Mouse (Mus musculus) olfactory bulb, adult 2 months (tissue): Measurements from ENCODE around the gene Pdzrn3. TPM values are rescaled to one million over a fixed set of nuclear protein-coding genes. Genes with fewer than 3 reads are reported as not detected.

Source experiments
- H3K27ac ChIP-seq: fragments of 200-500 bp; 2 replicates; pipeline ENCODE4 v1.5.1; 2012; ENCODE audit warnings: low read depth, low read length; ENCODE audit not compliant: insufficient read depth
- H3K4me1 ChIP-seq: fragments of 200-500 bp; 2 replicates; pipeline ENCODE4 v1.6.1; 2012; ENCODE audit warnings: low read length; ENCODE audit not compliant: control insufficient read depth, insufficient read depth
- H3K4me3 ChIP-seq: fragments of 200-500 bp; 2 replicates; pipeline ENCODE4 v1.5.1; 2012; ENCODE audit warnings: mild to moderate bottlenecking, low read depth, low read length, moderate library complexity; ENCODE audit not compliant: insufficient read depth
- CTCF ChIP-seq: fragments of 200-500 bp; IDR thresholded peaks from 2 replicates; pipeline ENCODE4 v1.5.1; 2012; ENCODE audit warnings: low read depth, mild to moderate bottlenecking, low read length, moderate library complexity; ENCODE audit not compliant: insufficient read depth
- POLR2A ChIP-seq: fragments of 200-500 bp; IDR thresholded peaks from 2 replicates; pipeline ENCODE4 v1.6.1; 2012; ENCODE audit warnings: mild to moderate bottlenecking, low read depth, low read length, moderate library complexity; ENCODE audit not compliant: insufficient read depth
- WGBS: fragments of 180-500 bp; shearing (Covaris S2); methylation state at CpG from one replicate; pipeline ENCODE4 v1.1.7; 2018; 5-methylcytosine and 5-hydroxymethylcytosine counted together
- polyA plus RNA-seq: library from polyadenylated mRNA; stranded (reverse); fragments of >200 nt; gene quantifications from 2 replicates; pipeline ENCODE4 v1.2.4, GENCODE M21; 2012; ENCODE audit warnings: low replicate concordance; ENCODE audit not compliant: missing spikeins, insufficient read depth, insufficient read length

Gene Pdzrn3
- polyA plus RNA-seq, 1 experiment: not detected

DNA sequence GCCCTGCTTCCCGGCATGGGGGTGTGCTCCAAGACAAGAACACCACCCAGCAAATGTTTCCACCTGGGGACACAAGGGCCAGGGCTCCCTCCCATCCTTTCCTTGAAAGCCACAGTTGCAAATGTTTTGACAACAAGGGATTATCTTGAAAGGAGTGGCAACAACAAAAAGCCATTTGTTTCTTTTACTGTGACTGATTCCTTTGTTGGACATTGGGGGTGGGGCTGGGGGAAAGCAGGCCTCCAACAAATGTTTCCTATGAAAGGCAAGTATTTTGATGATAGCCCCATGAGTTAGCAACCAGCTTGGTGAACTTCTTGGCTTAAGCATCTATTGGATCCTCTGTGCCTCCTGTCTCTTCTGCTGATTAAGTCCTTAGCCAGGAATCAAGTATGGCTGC lies 109.4 kb downstream of the Pdzrn3 start:
- no peak overlapping the region for H3K4me3 ChIP-seq
- TF ChIP-seq CTCF: no peak
- TF ChIP-seq POLR2A: no peak
- 85% methylated on average over 1 of the region's 1 CpGs for WGBS

DNA sequence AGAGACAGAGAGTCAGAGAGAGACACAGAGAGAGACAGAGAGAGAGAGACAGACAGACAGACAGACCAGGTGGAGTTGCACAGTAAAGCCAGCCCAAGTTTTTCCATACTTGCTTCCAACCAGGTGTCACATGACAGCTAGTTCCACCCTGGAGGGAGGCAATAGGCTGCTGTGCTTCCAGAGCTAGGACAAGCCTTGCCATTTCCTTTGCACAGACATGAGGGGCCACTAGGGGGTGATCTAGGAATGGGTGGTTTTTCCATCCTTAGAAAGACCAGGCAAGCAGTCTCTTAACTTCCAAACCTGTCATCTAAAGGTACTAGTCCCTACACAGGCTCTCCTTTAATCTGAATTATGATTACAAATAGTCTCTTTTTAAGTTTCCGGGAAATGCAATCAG lies 110.9 kb downstream of the Pdzrn3 start:
- Histone ChIP-seq H3K4me3 (no peak overlapping the region), H3K27ac (no peak overlapping the region), H3K4me1 (no peaks in the 10 kb centered on the region)
- TF ChIP-seq CTCF (no peak), POLR2A (no peak)
- 22% methylated on average over 1 of the region's 1 CpGs for WGBS

More for the DNA sequence above, 109.4 kb downstream of the Pdzrn3 start:
- Histone ChIP-seq H3K27ac (no peak overlapping the region), H3K4me1 (no peaks in the 10 kb centered on the region)

DNA sequence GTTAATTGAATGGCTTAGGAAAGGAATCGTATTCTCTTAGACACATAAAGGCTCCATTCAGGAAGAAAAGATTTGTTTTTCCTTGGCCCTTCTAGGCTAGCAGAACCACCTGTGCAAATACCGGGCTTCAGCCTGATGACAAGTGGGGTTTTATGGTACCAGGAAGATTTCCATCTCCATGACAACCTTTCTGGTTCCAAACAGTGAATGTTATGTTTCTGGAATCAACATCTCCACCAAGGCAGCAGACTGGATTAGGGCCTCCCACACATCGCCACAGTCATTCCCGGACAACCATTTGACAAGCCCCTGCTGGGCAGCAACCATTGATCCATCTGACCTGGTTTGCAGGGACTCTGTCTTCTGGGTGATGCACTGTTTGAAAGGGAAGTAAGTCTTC lies 114.2 kb downstream of the Pdzrn3 start:
- no peak overlapping the region for H3K4me3 ChIP-seq
- no peak overlapping the region for H3K27ac ChIP-seq
- WGBS: 36% methylated on average over 4 of the region's 4 CpGs
- TF ChIP-seq CTCF (no peak), POLR2A (no peak)
- H3K4me1 ChIP-seq: no peaks in the 10 kb centered on the region

DNA sequence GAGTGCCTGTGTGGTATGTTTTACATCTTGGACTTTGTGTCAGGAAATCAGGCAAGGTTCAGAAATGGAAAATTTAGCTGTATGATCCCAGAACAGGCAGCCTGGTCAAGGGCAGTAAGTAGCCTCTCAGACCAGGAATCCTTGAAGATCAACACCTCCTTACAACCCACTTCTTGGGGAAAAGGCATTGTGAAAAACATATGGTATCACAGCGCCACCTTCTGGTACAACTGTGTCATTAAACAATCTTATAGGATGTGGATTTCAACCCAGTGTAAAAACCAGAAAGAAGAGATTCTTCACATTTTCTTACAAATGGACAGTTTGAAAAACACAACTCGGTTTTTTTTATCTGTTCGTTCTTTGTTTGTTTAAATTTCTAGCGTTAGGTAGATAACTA lies 116.2 kb downstream of the Pdzrn3 start:
- Histone ChIP-seq H3K4me3 (no peak overlapping the region), H3K4me1 (no peaks in the 10 kb centered on the region), H3K27ac (no peak overlapping the region)
- WGBS: 13% methylated on average over 4 of the region's 4 CpGs
- TF ChIP-seq CTCF (no peak), POLR2A (no peak)

DNA sequence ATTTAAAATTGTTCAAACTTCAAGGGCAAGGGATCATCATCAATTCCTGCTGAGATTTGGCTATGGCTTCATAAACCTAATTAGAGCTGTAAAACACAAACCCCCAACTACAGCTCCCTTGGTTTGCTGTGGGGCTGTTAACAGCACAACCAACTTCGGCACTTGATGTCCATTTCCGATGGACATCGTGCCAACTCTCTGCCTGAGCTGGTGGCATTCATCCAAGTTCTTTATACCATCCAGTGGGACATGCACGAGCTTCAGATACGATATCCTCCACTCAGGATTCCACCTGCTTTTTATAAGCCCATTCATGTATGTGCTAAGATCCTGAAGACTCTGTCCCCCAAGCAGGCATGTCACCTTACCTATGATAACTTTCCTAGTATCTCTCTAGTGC lies 118.3 kb downstream of the Pdzrn3 start:
- TF ChIP-seq POLR2A: no peak
- Histone ChIP-seq H3K4me3 (no peak overlapping the region), H3K4me1 (no peaks in the 10 kb centered on the region), H3K27ac (no peak overlapping the region)
- WGBS: 61% methylated on average over 5 of the region's 5 CpGs

GRCm38 (mm10) chr6:101257418-101257817 lies 120.3 kb downstream of the Pdzrn3 start:
- Histone ChIP-seq H3K4me1 (no peaks in the 10 kb centered on the region), H3K27ac (no peak overlapping the region), H3K4me3 (no peak overlapping the region)
- 90% methylated on average over 6 of the region's 6 CpGs for WGBS
- TF ChIP-seq CTCF: no peak
- TF ChIP-seq POLR2A: no peak

DNA sequence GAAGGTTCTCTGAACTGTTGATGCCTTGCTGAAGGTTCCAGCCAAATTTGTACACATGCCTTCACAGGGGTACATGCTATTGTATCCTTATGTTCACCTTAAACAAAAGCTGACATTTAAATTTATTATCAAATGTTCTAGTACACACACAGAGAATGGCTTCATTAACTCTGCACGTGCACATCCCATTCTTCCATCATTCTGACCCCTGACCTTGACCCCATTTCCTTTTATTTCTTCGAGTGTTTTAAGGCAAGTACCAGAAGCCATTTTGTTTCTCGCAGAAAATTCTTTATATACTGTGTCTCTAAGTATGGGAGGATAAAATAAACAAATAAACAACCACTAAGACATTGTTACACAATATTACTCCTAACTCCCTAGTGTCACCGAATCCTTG lies 123.0 kb downstream of the Pdzrn3 start:
- no peak for TF ChIP-seq CTCF
- no peak for TF ChIP-seq POLR2A
- peaks cover 4% of the 10 kb centered on the region; the same call in 1 of the 2 replicates for H3K4me1 ChIP-seq
- H3K27ac ChIP-seq: no peak overlapping the region
- H3K4me3 ChIP-seq: no peak overlapping the region
- WGBS: 80% methylated on average over 4 of the region's 4 CpGs

GRCm38 (mm10) chr6:101251916-101252603 lies 125.6 kb downstream of the Pdzrn3 start:
- peaks cover 4% of the 10 kb centered on the region; the same call in 1 of the 2 replicates for H3K4me1 ChIP-seq
- WGBS: 58% methylated on average over 12 of the region's 12 CpGs
- no peak overlapping the region for H3K4me3 ChIP-seq
- no peak overlapping the region for H3K27ac ChIP-seq
- TF ChIP-seq POLR2A (no peak), CTCF (no peak)

DNA sequence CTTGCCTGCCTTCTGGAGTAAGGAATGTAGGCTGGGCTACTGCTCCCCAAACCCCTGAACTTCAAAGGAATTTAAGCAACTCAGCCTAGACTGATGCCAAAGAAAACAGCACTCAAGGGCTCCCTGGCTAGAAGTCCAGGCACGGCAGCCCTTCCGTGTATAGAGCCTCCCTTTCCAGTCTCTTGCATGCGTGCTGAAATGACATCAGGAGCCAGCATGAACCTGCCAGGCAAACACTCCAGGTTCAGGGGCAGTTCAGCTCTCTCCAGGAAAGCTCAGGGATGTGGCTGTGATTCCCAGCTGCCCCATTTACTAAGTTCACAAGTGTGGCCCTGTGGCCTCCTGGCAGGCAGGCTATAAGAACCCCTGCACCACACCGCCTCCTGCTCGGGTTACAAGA lies 126.5 kb downstream of the Pdzrn3 start:
- 72% methylated on average over 5 of the region's 5 CpGs for WGBS
- no peak overlapping the region for H3K4me3 ChIP-seq
- H3K27ac ChIP-seq: no peak overlapping the region
- peaks cover 4% of the 10 kb centered on the region; the same call in 1 of the 2 replicates for H3K4me1 ChIP-seq
- TF ChIP-seq CTCF (no peak), POLR2A (no peak)
